Mouse (Mus musculus): ENCODE measurements around the gene Evi5. TPM values are rescaled to one million over a fixed set of nuclear protein-coding genes. Genes with fewer than 3 reads are reported as not detected.

Evi5 gene
- total RNA-seq, 2 experiments from 2014 or later: 19.5 to 21.5 TPM

- DNase-seq: no peak
- intact Hi-C loops (cut with DNase I): no loop called here
Observed at GRCm38 (mm10) chr5:107720991-107721637, 153.8 kb downstream of the Evi5 start.

GRCm38 (mm10) chr5:107720511-107720910 lies 154.4 kb downstream of the Evi5 start:
- intact Hi-C loops (cut with DNase I): no loop called here
- DNase-seq: no peak

- intact Hi-C loops (cut with DNase I): no loop called here
- DNase-seq: no peak
Observed at GRCm38 (mm10) chr5:107719786-107720185, 155.1 kb downstream of the Evi5 start.

- intact Hi-C loops (cut with DNase I): no loop called here
- DNase-seq: no peak
Observed at GRCm38 (mm10) chr5:107719209-107719608, 155.7 kb downstream of the Evi5 start.

- intact Hi-C loops (cut with DNase I): no loop called here
- DNase-seq: no peak
Observed at GRCm38 (mm10) chr5:107717871-107718361, 157.0 kb downstream of the Evi5 start.

GRCm38 (mm10) chr5:107711689-107712088 lies 163.2 kb downstream of the Evi5 start:
- DNase-seq: no peak
- intact Hi-C loops (cut with DNase I): no loop called here

GRCm38 (mm10) chr5:107708124-107708797 lies 166.6 kb downstream of the Evi5 start:
- DNase-seq: no peak
- intact Hi-C loops (cut with DNase I): no loop called here

GRCm38 (mm10) chr5:107706262-107706661 lies 168.6 kb downstream of the Evi5 start:
- intact Hi-C loops (cut with DNase I): no loop called here
- no peak for DNase-seq

- intact Hi-C loops (cut with DNase I): no loop called here
- no peak for DNase-seq
Observed at GRCm38 (mm10) chr5:107705756-107706155, 169.2 kb downstream of the Evi5 start.

- intact Hi-C loops (cut with DNase I): no loop called here
- no peak for DNase-seq
Observed at GRCm38 (mm10) chr5:107703207-107703763, 171.6 kb downstream of the Evi5 start.

GRCm38 (mm10) chr5:107701658-107702057 lies 173.2 kb downstream of the Evi5 start:
- intact Hi-C loops (cut with DNase I): no loop called here

GRCm38 (mm10) chr5:107700873-107701272 lies 174.0 kb downstream of the Evi5 start:
- no peak for DNase-seq
- intact Hi-C loops (cut with DNase I): no loop called here

More at GRCm38 (mm10) chr5:107701658-107702057, 173.2 kb downstream of the Evi5 start:
- no peak for DNase-seq

- DNase-seq: no peak
- intact Hi-C loops (cut with DNase I): no loop called here
Observed at GRCm38 (mm10) chr5:107698888-107699287, 176.0 kb downstream of the Evi5 start.

GRCm38 (mm10) chr5:107695019-107695418 lies 179.9 kb downstream of the Evi5 start:
- no peak for DNase-seq
- intact Hi-C loops (cut with DNase I): no loop called here

Other genes starting within 250 kb of the Evi5 start
- gene Gfi1, start 149.1 kb downstream of the Evi5 start, total RNA-seq (2021): not detected
- gene Ube2d2b, start 45.0 kb downstream of the Evi5 start, total RNA-seq (2021): not detected
- gene Rpl5, start 25.4 kb upstream of the Evi5 start, total RNA-seq (2021): 10 to 100 TPM; 29.9 to 37.3 TPM
- 1 to 10 TPM; 8.2 to 8.9 TPM for gene Fam69a, start 112.0 kb upstream of the Evi5 start, total RNA-seq (2021)
- 10 to 100 TPM; 10.8 to 13.8 TPM for gene Mtf2, start 190.6 kb upstream of the Evi5 start, total RNA-seq (2021)

Data from heart, postnatal 36 days (tissue).